Mouse (Mus musculus) G1E (cell line): ENCODE measurements at regions not wholly inside any gene's neighbourhood (a gene's known extent, or its start where the extent isn't known, plus 50 kb on each side); places are given as distances from the start of the nearest gene placed in this dataset.
"Not testable (repeated sequence)": the region's sequence is repeated elsewhere in the genome, so short reads cannot be mapped to it uniquely, and the experiment has no call there.

Experiments
- ATAC-seq: 2 replicates; pipeline ENCODE4 v1.8.0; 2016; ENCODE audit warnings: mild to moderate bottlenecking; ENCODE audit not compliant: insufficient number of reproducible peaks, poor library complexity, low FRiP score, severe bottlenecking; ENCODE audit errors: extremely low read depth
- DNase-seq: peaks from one replicate; pipeline ENCODE4 v3.0.0; 2012; ENCODE audit warnings: low spot score
- H3K27me3 ChIP-seq: 2 replicates; pipeline ENCODE4 v1.6.1; 2012; ENCODE audit warnings: mild to moderate bottlenecking, low read length, inconsistent platforms; ENCODE audit not compliant: insufficient read depth
- H3K36me3 ChIP-seq: replicated peaks from 2 replicates; pipeline ENCODE3; 2012; ENCODE audit warnings: mild to moderate bottlenecking, inconsistent platforms
- H3K4me1 ChIP-seq: 2 replicates; pipeline ENCODE4 v1.6.1; 2012; ENCODE audit warnings: low read depth, low read length, inconsistent platforms, mixed read lengths; ENCODE audit not compliant: insufficient read depth
- H3K4me3 ChIP-seq: 2 replicates; pipeline ENCODE4 v1.5.1; 2012; ENCODE audit warnings: low read depth, mild to moderate bottlenecking, inconsistent platforms, low read length, moderate library complexity, mixed read lengths
- H3K9me3 ChIP-seq: replicated peaks from 2 replicates; pipeline ENCODE4 v1.6.1; 2012; ENCODE audit warnings: inconsistent platforms
- CTCF ChIP-seq: IDR thresholded peaks from 2 replicates; pipeline ENCODE4 v1.5.1; 2012; ENCODE audit warnings: low read depth, low read length, inconsistent platforms, mixed read lengths
- GATA1 ChIP-seq: IDR thresholded peaks from 2 replicates; pipeline ENCODE4 v1.6.1; 2012; ENCODE audit warnings: borderline replicate concordance, low read length, inconsistent platforms, mixed read lengths
- GATA2 ChIP-seq: IDR thresholded peaks from 2 replicates; pipeline ENCODE4 v1.6.1; 2012; ENCODE audit warnings: low read depth, low read length, inconsistent platforms, borderline replicate concordance
- POLR2AphosphoS5 ChIP-seq: IDR thresholded peaks from 2 replicates; pipeline ENCODE4 v1.6.1; 2012; ENCODE audit warnings: low read depth, low read length, inconsistent platforms; ENCODE audit not compliant: insufficient replicate concordance
- TAL1 ChIP-seq: conservative IDR thresholded peaks from 2 replicates; pipeline ENCODE4 v1.6.1; 2012; ENCODE audit warnings: low read depth, low read length, inconsistent platforms, mixed read lengths

GRCm38 (mm10) chr17:61204316-61204715 lies 1676.8 kb downstream of the Efna5 start:
- no peaks in the 10 kb centered on the region for H3K36me3 ChIP-seq
- H3K9me3 ChIP-seq = no peaks in the 10 kb centered on the region
- TF ChIP-seq CTCF (no peak), TAL1 (no peak), GATA2 (no peak), GATA1 (no peak), POLR2AphosphoS5 (no peak)
- no peak for DNase-seq
- H3K27me3 ChIP-seq = no peaks in the 10 kb centered on the region
- no peak for ATAC-seq
- no peaks in the 10 kb centered on the region for H3K4me1 ChIP-seq
- H3K4me3 ChIP-seq = no peak overlapping the region

GRCm38 (mm10) chr17:61187880-61188279 lies 1693.2 kb downstream of the Efna5 start:
- not testable (repeated sequence) for H3K9me3 ChIP-seq, ATAC-seq, DNase-seq, H3K27me3 ChIP-seq, H3K4me1 ChIP-seq, H3K4me3 ChIP-seq, H3K36me3 ChIP-seq

GRCm38 (mm10) chr17:61176586-61176985 lies 1704.5 kb downstream of the Efna5 start:
- no peak for DNase-seq
- no peak for TF ChIP-seq TAL1
- TF ChIP-seq POLR2AphosphoS5 = no peak
- TF ChIP-seq CTCF = no peak
- no peak for TF ChIP-seq GATA2

DNA sequence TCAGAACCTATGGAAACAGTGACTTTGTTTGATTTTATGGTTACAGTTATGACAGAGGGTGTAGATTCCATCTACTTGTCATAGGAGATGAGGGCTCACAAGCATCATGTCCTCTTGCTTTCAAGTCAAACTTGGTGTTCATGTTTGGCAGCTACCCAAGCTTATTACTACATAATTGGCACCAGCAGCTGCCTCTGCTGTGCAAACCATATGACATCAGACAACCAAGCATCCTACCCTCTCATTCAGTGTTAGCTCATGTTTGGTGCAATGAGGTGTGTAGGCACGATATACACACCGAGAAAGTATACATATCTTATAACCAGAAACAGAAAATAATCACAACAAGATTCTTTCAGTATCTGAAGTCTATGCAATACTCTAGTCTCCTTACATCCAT lies 1721.7 kb downstream of the Efna5 start:
- H3K27me3 ChIP-seq = no peaks in the 10 kb centered on the region
- no peaks in the 10 kb centered on the region for H3K4me1 ChIP-seq
- ATAC-seq = no peak
- DNase-seq = no peak
- H3K9me3 ChIP-seq = no peaks in the 10 kb centered on the region
- no peak overlapping the region for H3K4me3 ChIP-seq
- H3K36me3 ChIP-seq = no peaks in the 10 kb centered on the region
- no peak for TF ChIP-seq GATA1
- no peak for TF ChIP-seq POLR2AphosphoS5
- TF ChIP-seq TAL1 = no peak
- TF ChIP-seq CTCF = no peak
- no peak for TF ChIP-seq GATA2

More at GRCm38 (mm10) chr17:61176586-61176985, 1704.5 kb downstream of the Efna5 start:
- H3K4me3 ChIP-seq = no peak overlapping the region
- no peaks in the 10 kb centered on the region for H3K36me3 ChIP-seq
- no peaks in the 10 kb centered on the region for H3K4me1 ChIP-seq
- H3K9me3 ChIP-seq = no peaks in the 10 kb centered on the region
- no peak for ATAC-seq
- H3K27me3 ChIP-seq = no peaks in the 10 kb centered on the region

- Histone ChIP-seq H3K27me3 (no peaks in the 10 kb centered on the region), H3K9me3 (no peaks in the 10 kb centered on the region), H3K4me3 (no peak overlapping the region), H3K4me1 (no peaks in the 10 kb centered on the region), H3K36me3 (no peaks in the 10 kb centered on the region)
- TF ChIP-seq GATA1 (no peak), CTCF (no peak), TAL1 (no peak), GATA2 (no peak), POLR2AphosphoS5 (no peak)
- ATAC-seq (no peak), DNase-seq (no peak)
These were observed 1744.1 kb downstream of the Efna5 start for GRCm38 (mm10) chr17:61137006-61137405.

- no peaks in the 10 kb centered on the region for H3K4me1 ChIP-seq
- H3K4me3 ChIP-seq = no peak overlapping the region
- TF ChIP-seq GATA1 (no peak), TAL1 (no peak), POLR2AphosphoS5 (no peak), GATA2 (no peak), CTCF (no peak)
- ATAC-seq (no peak), DNase-seq (no peak)
- H3K9me3 ChIP-seq = no peaks in the 10 kb centered on the region
- no peaks in the 10 kb centered on the region for H3K27me3 ChIP-seq
- H3K36me3 ChIP-seq = no peaks in the 10 kb centered on the region
These were observed 1753.3 kb downstream of the Efna5 start for GRCm38 (mm10) chr17:61127767-61128166.

DNA sequence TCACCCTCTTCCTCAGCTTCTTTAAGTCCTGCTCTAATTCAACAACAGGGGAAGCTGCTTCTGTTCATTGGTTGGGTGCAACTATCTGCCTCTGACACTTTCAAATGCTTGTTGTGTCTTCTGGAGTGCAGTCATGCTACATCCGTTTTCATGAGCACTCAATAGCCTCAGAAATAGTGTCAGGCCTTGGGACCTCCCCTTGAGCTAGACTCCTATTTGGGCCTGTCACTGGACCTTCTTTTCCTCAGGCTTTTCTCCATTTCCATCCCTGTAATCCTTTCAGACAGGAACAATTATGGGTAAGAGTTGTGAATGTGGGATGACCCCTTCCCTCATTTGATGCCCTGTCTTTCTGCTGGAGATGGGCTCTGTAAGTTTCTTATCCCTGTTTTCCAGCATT lies 1774.8 kb downstream of the Efna5 start:
- Histone ChIP-seq H3K27me3 (no peaks in the 10 kb centered on the region), H3K36me3 (no peaks in the 10 kb centered on the region), H3K4me1 (no peaks in the 10 kb centered on the region), H3K4me3 (no peak overlapping the region), H3K9me3 (no peaks in the 10 kb centered on the region)
- DNase-seq = no peak
- no peak for TF ChIP-seq TAL1
- no peak for TF ChIP-seq CTCF
- TF ChIP-seq GATA1 = no peak
- TF ChIP-seq GATA2 = no peak
- no peak for TF ChIP-seq POLR2AphosphoS5
- ATAC-seq = no peak
